Mouse (Mus musculus) CH12.LX (cell line): ENCODE results near the gene Cactin. TPM values are rescaled to one million over a fixed set of nuclear protein-coding genes. Genes with fewer than 3 reads are reported as not detected.

ENCODE experiments used
- DNase-seq: peaks from one replicate; pipeline ENCODE4 v3.0.0-alpha.2; 2013; ENCODE audit errors: extremely low read depth
- H3K27ac ChIP-seq: 2 replicates; pipeline ENCODE4 v1.5.1; 2012; ENCODE audit warnings: low read depth, mild to moderate bottlenecking, control low read depth, moderate library complexity; ENCODE audit not compliant: insufficient read depth
- H3K27me3 ChIP-seq: replicated peaks from 2 replicates; pipeline ENCODE3; 2012; ENCODE audit warnings: inconsistent platforms
- H3K36me3 ChIP-seq, 2 experiments: replicated peaks in 1 of 2; 2 replicates each; pipeline versions ENCODE3 to v1.6.1; 2012; ENCODE audit warnings: inconsistent platforms in 1 of 2, low read length in 1 of 2, mild to moderate bottlenecking in 1 of 2, mixed read lengths in 1 of 2, moderate library complexity in 1 of 2; ENCODE audit not compliant: control insufficient read depth in 1 of 2, insufficient read depth in 1 of 2
- H3K4me1 ChIP-seq, 2 experiments: 2 replicates each; pipeline ENCODE4 v1.6.1; 2012; ENCODE audit warnings: inconsistent platforms in 1 of 2, moderate library complexity in 1 of 2; ENCODE audit not compliant: insufficient read depth in 2 of 2, control insufficient read depth in 1 of 2
- H3K4me2 ChIP-seq: 2 replicates; pipeline ENCODE4 v1.6.1; 2012; ENCODE audit warnings: low read depth, mild to moderate bottlenecking, control low read depth; ENCODE audit not compliant: poor library complexity, insufficient read depth, severe bottlenecking
- H3K4me3 ChIP-seq, 3 experiments: fragments of 150-350 bp in 1 of 3; sonication (generic) in 1 of 3; replicated peaks in 1 of 3; 2 replicates each; pipeline versions ENCODE3 to v1.5.1; 2011 to 2012; ENCODE audit warnings: low read depth in 2 of 3, low read length in 2 of 3, mild to moderate bottlenecking in 2 of 3, moderate library complexity in 2 of 3, control low read depth in 1 of 3, improper control_type of control experiment in 1 of 3, inconsistent platforms in 1 of 3, mixed read lengths in 1 of 3; ENCODE audit not compliant: poor library complexity in 1 of 3
- H3K79me2 ChIP-seq: replicated peaks from 2 replicates; pipeline ENCODE4 v1.6.1; 2012; ENCODE audit warnings: mild to moderate bottlenecking, moderate library complexity; ENCODE audit not compliant: control insufficient read depth, poor library complexity, insufficient read depth, severe bottlenecking; ENCODE audit errors: extremely low read depth
- H3K9ac ChIP-seq: 2 replicates; pipeline ENCODE4 v1.6.1; 2012; ENCODE audit warnings: low read depth, mild to moderate bottlenecking, control low read depth, moderate library complexity; ENCODE audit not compliant: insufficient read depth
- H3K9me3 ChIP-seq: replicated peaks from 2 replicates; pipeline ENCODE3; 2012; ENCODE audit warnings: low read length, inconsistent platforms, mixed read lengths
- BHLHE40 ChIP-seq: IDR thresholded peaks from 2 replicates; pipeline ENCODE4 v1.6.1; 2011; ENCODE audit warnings: mild to moderate bottlenecking, low read depth, low read length, improper control_type of control experiment
- CHD1 ChIP-seq: IDR thresholded peaks from 2 replicates; pipeline ENCODE4 v1.6.1; 2012; ENCODE audit warnings: low read depth, low read length, improper control_type of control experiment, inconsistent platforms
- CHD2 ChIP-seq: IDR thresholded peaks from 2 replicates; pipeline ENCODE4 v1.6.1; 2011; ENCODE audit warnings: low read length, improper control_type of control experiment
- E2F4 ChIP-seq: IDR thresholded peaks from 2 replicates; pipeline ENCODE4 v1.6.1; 2011; ENCODE audit warnings: low read depth, low read length, improper control_type of control experiment; ENCODE audit not compliant: insufficient replicate concordance
- ELF1 ChIP-seq: IDR thresholded peaks from 2 replicates; pipeline ENCODE4 v1.6.1; 2014; ENCODE audit warnings: low read depth, mild to moderate bottlenecking, inconsistent platforms, low read length, improper control_type of control experiment
- EP300 ChIP-seq: IDR thresholded peaks from 2 replicates; pipeline ENCODE4 v1.6.1; 2011; ENCODE audit warnings: low read length, improper control_type of control experiment
- HCFC1 ChIP-seq: IDR thresholded peaks from 2 replicates; pipeline ENCODE4 v1.6.1; 2012; ENCODE audit warnings: low read depth, mild to moderate bottlenecking, inconsistent platforms, low read length, improper control_type of control experiment
- IRF4 ChIP-seq: IDR thresholded peaks from 2 replicates; pipeline ENCODE4 v1.6.1; 2014; ENCODE audit warnings: low read depth, mild to moderate bottlenecking, inconsistent platforms, low read length, improper control_type of control experiment
- MAX ChIP-seq: IDR thresholded peaks from 2 replicates; pipeline ENCODE4 v1.6.1; 2011; ENCODE audit warnings: low read length, improper control_type of control experiment
- MAZ ChIP-seq: IDR thresholded peaks from 2 replicates; pipeline ENCODE4 v1.6.1; 2012; ENCODE audit warnings: low read depth, mild to moderate bottlenecking, inconsistent platforms, low read length, improper control_type of control experiment, moderate library complexity
- MEF2A ChIP-seq: IDR thresholded peaks from 2 replicates; pipeline ENCODE4 v1.6.1; 2014; ENCODE audit warnings: low read depth, mild to moderate bottlenecking, inconsistent platforms, low read length, improper control_type of control experiment, borderline replicate concordance
- MXI1 ChIP-seq: IDR thresholded peaks from 2 replicates; pipeline ENCODE4 v1.6.1; 2011; ENCODE audit warnings: mild to moderate bottlenecking, low read depth, low read length, improper control_type of control experiment
- MYC ChIP-seq: IDR thresholded peaks from 2 replicates; pipeline ENCODE4 v1.6.1; 2011; ENCODE audit warnings: low read depth, mild to moderate bottlenecking, improper control_type of control experiment, low read length
- NELFE ChIP-seq: IDR thresholded peaks from 2 replicates; pipeline ENCODE4 v1.6.1; 2011; ENCODE audit warnings: low read depth, low read length, improper control_type of control experiment
- NRF1 ChIP-seq: IDR thresholded peaks from 2 replicates; pipeline ENCODE4 v1.6.1; 2014; ENCODE audit warnings: low read depth, mild to moderate bottlenecking, inconsistent platforms, low read length, improper control_type of control experiment, moderate library complexity
- PAX5 ChIP-seq: IDR thresholded peaks from 2 replicates; pipeline ENCODE4 v1.6.1; 2012; ENCODE audit warnings: low read length, inconsistent platforms, mixed read lengths
- POLR2A ChIP-seq: IDR thresholded peaks from 2 replicates; pipeline ENCODE4 v1.6.1; 2011; ENCODE audit warnings: low read depth, mild to moderate bottlenecking, improper control_type of control experiment, low read length
- SIN3A ChIP-seq: IDR thresholded peaks from 2 replicates; pipeline ENCODE4 v1.6.1; 2012; ENCODE audit warnings: low read length, improper control_type of control experiment, inconsistent platforms
- TBP ChIP-seq: conservative IDR thresholded peaks from 2 replicates; pipeline ENCODE4 v1.6.1; 2011; ENCODE audit warnings: low read depth, low read length, improper control_type of control experiment
- TCF12 ChIP-seq: IDR thresholded peaks from 2 replicates; pipeline ENCODE4 v1.6.1; 2014; ENCODE audit warnings: low read depth, mild to moderate bottlenecking, inconsistent platforms, low read length, improper control_type of control experiment
- UBTF ChIP-seq: IDR thresholded peaks from 2 replicates; pipeline ENCODE4 v1.6.1; 2012; ENCODE audit warnings: low read depth, mild to moderate bottlenecking, inconsistent platforms, low read length, improper control_type of control experiment, moderate library complexity
- ZC3H11A ChIP-seq: IDR thresholded peaks from 2 replicates; pipeline ENCODE4 v1.6.1; 2012; ENCODE audit warnings: low read depth, mild to moderate bottlenecking, inconsistent platforms, low read length, improper control_type of control experiment
- dilution Hi-C: fragments of 300-500 bp; cut with MboI; formaldehyde crosslinking; loops from 2 replicates; pipeline ENCODE4 v1.14.3; 2020; ENCODE audit warnings: low sequenced_read_pairs; ENCODE audit not compliant: extremely low pct_unique_long_range_greater_than_20kb, extremely low pct_ligation_motif_present
- in situ Hi-C: fragments of 300-500 bp; cut with MboI; formaldehyde crosslinking; loops from 3 replicates; pipeline ENCODE4 v1.14.3; 2019; ENCODE audit warnings: low sequenced_read_pairs, low pct_ligation_motif_present, low pct_unique_long_range_greater_than_20kb, mixed read lengths
- polyA plus RNA-seq: library from polyadenylated mRNA; unstranded; fragments of >175 nt; gene quantifications from 2 replicates; pipeline ENCODE4 v1.2.1, GENCODE M21; 2012; ENCODE audit warnings: low read depth; ENCODE audit not compliant: insufficient read length
- total RNA-seq, 2 experiments: library from RNA; depleted of rRNA; stranded (reverse); fragments of 300-350 nt in 1 of 2; fragments of >200 nt in 1 of 2; gene quantifications; 2 replicates each; pipeline ENCODE4 v1.2.3; 2012 to 2014

Gene Cactin
- total and polyA plus RNA-seq, 3 experiments = 21.4 to 39.3 (median 34.6) TPM

DNA sequence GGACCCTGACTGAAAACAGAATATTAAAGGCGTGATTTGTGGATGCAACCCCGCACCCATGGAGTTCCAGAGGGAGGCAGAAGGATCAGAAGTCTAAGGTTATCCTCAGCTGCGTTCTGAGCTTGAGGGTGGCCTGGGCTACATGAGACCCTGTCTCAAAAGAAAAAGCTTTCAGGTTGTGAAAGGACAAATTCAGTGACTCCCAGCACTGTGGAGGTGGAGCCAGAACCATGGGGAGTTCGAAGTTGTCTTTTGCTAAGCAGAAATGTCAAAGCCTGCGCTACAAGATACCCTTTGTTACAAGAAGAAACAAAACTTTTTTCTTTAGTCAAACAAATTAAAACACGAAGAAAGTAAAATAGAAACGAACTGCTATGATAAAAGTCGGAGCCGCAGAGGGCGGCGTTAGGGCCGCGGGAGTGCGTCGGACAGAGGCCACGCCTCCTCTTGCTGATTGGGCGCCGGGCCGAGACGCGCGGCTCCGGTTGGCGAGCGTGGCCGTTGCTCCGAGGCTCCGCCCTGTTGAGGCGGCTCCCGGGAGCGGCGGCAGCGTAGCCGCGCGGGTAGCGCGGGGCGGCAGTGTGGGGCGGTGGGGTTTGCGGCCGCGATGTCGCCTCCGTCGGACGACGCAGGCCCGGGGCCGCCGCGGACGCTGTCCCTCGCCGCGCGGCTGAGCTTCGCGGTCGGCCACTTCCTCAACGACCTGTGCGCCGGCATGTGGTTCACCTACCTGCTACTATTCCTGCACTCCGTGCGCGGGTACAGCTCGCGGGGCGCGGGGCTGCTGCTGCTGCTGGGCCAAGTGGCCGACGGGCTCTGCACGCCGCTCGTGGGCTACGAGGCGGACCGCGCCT, 36.3 kb downstream of the Cactin start, which contains the start of gene Mfsd12:
Gene Mfsd12 (plus strand): TSS at position 501 of the 854 bp plus-strand sequence.
- in situ Hi-C loops = loop anchor here (10.0 kb wide), 1 partner anchor 162 kb away; no protein-coding TSS in a partner anchor
- Histone ChIP-seq H3K36me3 (peaks cover 14 to 28% of the 10 kb centered on the region in 2 experiments), H3K4me1 (peaks cover 23 to 67% of the 10 kb centered on the region in 2 experiments), H3K27me3 (no peaks in the 10 kb centered on the region), H3K4me2 (peak within 1 kb of the TSS; percentile 74)
- peak; percentile 81 for DNase-seq
- dilution Hi-C loops = no loop called here
- TF ChIP-seq SIN3A (peak; percentile 51; the same call in 1 of the 2 replicates), TBP (0 out of 2 replicates have a peak, but pooled peaks have one; percentile 12), MYC (peak; percentile 80), HCFC1 (peak; percentile 62), CHD2 (peak; percentile 79), EP300 (no peak), BHLHE40 (no peak), MXI1 (no peak), MAX (peak; percentile 62; the same call in 1 of the 2 replicates), MAZ (peak; percentile 65; the same call in 1 of the 2 replicates), CHD1 (no peak), UBTF (peak; percentile 78), E2F4 (0 out of 2 replicates have a peak, but pooled peaks have one; percentile 47), NRF1 (peak; percentile 41; the same call in 1 of the 2 replicates), PAX5 (no peak), POLR2A (peak; percentile 71), IRF4 (0 out of 2 replicates have a peak, but pooled peaks have one; percentile 27), MEF2A (0 out of 2 replicates have a peak, but pooled peaks have one; percentile 12), ZC3H11A (no peak), NELFE (peak; percentile 43), ELF1 (peak; percentile 56), TCF12 (peak; percentile 64)
- TF ChIP-seq, all 38 proteins: peak for 16
- H3K27ac ChIP-seq = peak within 1 kb of the TSS; percentile 43
- H3K4me3 ChIP-seq = peak within 1 kb of the TSS; percentile 81 to 92 (median 92)
- H3K9me3 ChIP-seq = no peaks in the 10 kb centered on the region
- peak within 1 kb of the TSS; percentile 72 for H3K9ac ChIP-seq
- no peaks in the 10 kb centered on the region; the same call in 1 of the 2 replicates for H3K79me2 ChIP-seq
